Mouse (Mus musculus) CH12.LX (cell line): ENCODE measurements at regions not wholly inside any gene's neighbourhood (a gene's known extent, or its start where the extent isn't known, plus 50 kb on each side); places are given as distances from the start of the nearest gene placed in this dataset.

Source experiments
- CTCF ChIP-seq, 2 experiments: IDR thresholded peaks in 1 of 2; conservative IDR thresholded peaks in 1 of 2; 2 replicates each; pipeline ENCODE4 v1.5.1; 2011 to 2012; ENCODE audit warnings: low read depth in 2 of 2, low read length in 2 of 2, improper control_type of control experiment in 1 of 2, inconsistent platforms in 1 of 2, mild to moderate bottlenecking in 1 of 2, moderate library complexity in 1 of 2
- E2F4 ChIP-seq: IDR thresholded peaks from 2 replicates; pipeline ENCODE4 v1.6.1; 2011; ENCODE audit warnings: low read depth, low read length, improper control_type of control experiment; ENCODE audit not compliant: insufficient replicate concordance
- EP300 ChIP-seq: IDR thresholded peaks from 2 replicates; pipeline ENCODE4 v1.6.1; 2011; ENCODE audit warnings: low read length, improper control_type of control experiment
- ETS1 ChIP-seq: conservative IDR thresholded peaks from 2 replicates; pipeline ENCODE4 v1.6.1; 2012; ENCODE audit warnings: low read depth, mild to moderate bottlenecking, inconsistent platforms, low read length, improper control_type of control experiment, moderate library complexity
- KAT2A ChIP-seq: IDR thresholded peaks from 2 replicates; pipeline ENCODE4 v1.6.1; 2012; ENCODE audit warnings: low read length, improper control_type of control experiment, inconsistent platforms; ENCODE audit not compliant: insufficient replicate concordance
- MAZ ChIP-seq: IDR thresholded peaks from 2 replicates; pipeline ENCODE4 v1.6.1; 2012; ENCODE audit warnings: low read depth, mild to moderate bottlenecking, inconsistent platforms, low read length, improper control_type of control experiment, moderate library complexity
- POLR2A ChIP-seq: IDR thresholded peaks from 2 replicates; pipeline ENCODE4 v1.6.1; 2011; ENCODE audit warnings: low read depth, mild to moderate bottlenecking, improper control_type of control experiment, low read length
- USF1 ChIP-seq: IDR thresholded peaks from 2 replicates; pipeline ENCODE4 v1.6.1; 2014; ENCODE audit warnings: low read depth, mild to moderate bottlenecking, inconsistent platforms, low read length, improper control_type of control experiment
- USF2 ChIP-seq: conservative IDR thresholded peaks from 2 replicates; pipeline ENCODE4 v1.6.1; 2011; ENCODE audit warnings: low read depth, low read length, improper control_type of control experiment
- ZKSCAN1 ChIP-seq: IDR thresholded peaks from 2 replicates; pipeline ENCODE4 v1.6.1; 2012; ENCODE audit warnings: low read depth, inconsistent platforms, low read length, improper control_type of control experiment, borderline replicate concordance

DNA sequence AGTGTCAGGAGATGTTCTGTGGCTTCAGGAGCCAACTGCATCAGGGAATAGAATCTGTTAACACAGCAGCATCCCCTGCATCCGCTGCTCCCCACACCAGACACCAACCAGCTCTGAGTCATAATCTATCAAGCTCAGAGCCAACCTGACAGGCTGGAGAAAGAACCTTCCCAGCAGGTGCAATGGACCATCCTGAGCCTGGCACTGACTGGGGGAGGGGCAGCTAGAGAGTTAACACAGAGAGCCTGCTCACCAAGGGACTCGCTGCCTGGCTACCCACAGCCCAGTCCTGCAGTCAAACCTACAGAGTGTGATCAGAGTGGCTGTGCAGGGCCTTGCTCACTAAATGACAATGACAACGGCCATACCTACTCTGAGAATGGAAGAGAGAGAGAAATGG lies 73.4 kb downstream of the Kctd12 start:
- TF ChIP-seq CTCF (conservative IDR thresholded peaks at IDR 0.05 in 1 of 2, IDR thresholded peaks at IDR 0.05 in 1 of 2; ENCODE audit: low read depth in 2 of 2, low read length in 2 of 2) (no peak), ZKSCAN1 (no peak), E2F4 (no peak), USF2 (no peak), ETS1 (no peak), POLR2A (no peak), MAZ (no peak), KAT2A (no peak), EP300 (no peak), USF1 (no peak)
